Mouse (Mus musculus): ENCODE measurements at regions not wholly inside any gene's neighbourhood (a gene's known extent, or its start where the extent isn't known, plus 50 kb on each side); places are given as distances from the start of the nearest gene placed in this dataset.
A peak's percentile ranks its signal among the peaks of the same experiment; 100 is the strongest.

DNA sequence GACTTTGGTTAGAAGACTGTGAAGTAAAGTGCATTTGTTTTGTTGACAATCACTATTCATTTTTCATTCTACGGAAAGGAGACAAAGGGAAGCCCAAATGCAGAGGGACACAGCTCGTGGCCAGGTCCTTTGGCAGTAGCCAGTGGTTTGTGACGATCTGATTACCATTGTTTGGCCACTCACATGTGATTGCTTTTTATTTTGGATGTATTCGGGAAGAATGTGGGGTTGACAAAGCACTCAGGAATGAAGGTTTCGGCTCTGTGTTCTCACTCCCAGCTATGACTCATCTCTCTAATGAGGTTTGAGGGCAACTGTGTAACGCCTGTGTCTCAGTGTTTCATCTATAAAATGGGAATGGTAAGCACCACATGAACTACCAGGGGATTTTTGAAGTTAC is 234.5 kb upstream of the Gm15217 start:
- Histone ChIP-seq H3K36me3 (ENCODE audit: control insufficient read depth, insufficient read depth, low read length) (no peaks in the 10 kb centered on the region), H3K27ac (ENCODE audit: control insufficient read depth, insufficient read depth, low read depth, low read length) (peak overlapping the region; percentile 36; the same call in 1 of the 2 replicates), H3K27me3 (ENCODE audit: control insufficient read depth, insufficient read depth, low read length) (no peaks in the 10 kb centered on the region), H3K4me1 (ENCODE audit: control insufficient read depth, insufficient read depth, low read length) (no peaks in the 10 kb centered on the region), H3K4me3 (ENCODE audit: control insufficient read depth, low read depth, low read length) (no peak overlapping the region)
- TF ChIP-seq POLR2A (IDR thresholded peaks at IDR 0.05; ENCODE audit: control insufficient read depth, low read depth, low read length) (no peak), CTCF (IDR thresholded peaks at IDR 0.05; ENCODE audit: control insufficient read depth, insufficient read depth, insufficient replicate concordance, low read depth, low read length) (no peak)

DNA sequence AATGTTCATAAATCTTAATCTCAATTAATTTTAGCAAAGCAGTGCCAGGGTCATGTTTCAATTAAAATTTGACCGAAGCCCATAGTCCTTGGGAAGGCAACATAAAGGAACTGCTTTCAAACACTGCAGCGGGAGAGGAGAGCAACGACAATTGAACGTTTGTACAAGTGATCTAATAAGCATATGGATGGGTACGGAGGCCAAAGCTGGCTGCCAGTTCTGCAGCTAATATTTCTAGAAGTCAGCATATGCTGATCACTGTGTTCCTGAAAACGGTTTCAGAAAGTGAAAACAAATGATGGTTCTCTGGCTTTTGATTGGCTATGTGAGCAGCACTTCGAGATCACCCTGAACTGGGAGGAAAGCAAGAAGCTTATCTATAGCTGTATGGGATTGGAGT is 233.6 kb upstream of the Gm15217 start:
- Histone ChIP-seq H3K4me1 (ENCODE audit: control insufficient read depth, insufficient read depth, low read length) (no peaks in the 10 kb centered on the region), H3K27me3 (ENCODE audit: control insufficient read depth, insufficient read depth, low read length) (no peaks in the 10 kb centered on the region), H3K4me3 (ENCODE audit: control insufficient read depth, low read depth, low read length) (no peak overlapping the region), H3K36me3 (ENCODE audit: control insufficient read depth, insufficient read depth, low read length) (no peaks in the 10 kb centered on the region), H3K27ac (ENCODE audit: control insufficient read depth, insufficient read depth, low read depth, low read length) (no peak overlapping the region)
- TF ChIP-seq POLR2A (IDR thresholded peaks at IDR 0.05; ENCODE audit: control insufficient read depth, low read depth, low read length) = no peak
- TF ChIP-seq CTCF (IDR thresholded peaks at IDR 0.05; ENCODE audit: control insufficient read depth, insufficient read depth, insufficient replicate concordance, low read depth, low read length) = no peak

- Histone ChIP-seq H3K4me1 (ENCODE audit: control insufficient read depth, insufficient read depth, low read length) (no peaks in the 10 kb centered on the region), H3K27me3 (ENCODE audit: control insufficient read depth, insufficient read depth, low read length) (no peaks in the 10 kb centered on the region), H3K4me3 (ENCODE audit: control insufficient read depth, low read depth, low read length) (no peak overlapping the region), H3K27ac (ENCODE audit: control insufficient read depth, insufficient read depth, low read depth, low read length) (no peak overlapping the region), H3K36me3 (ENCODE audit: control insufficient read depth, insufficient read depth, low read length) (no peaks in the 10 kb centered on the region)
- TF ChIP-seq POLR2A (IDR thresholded peaks at IDR 0.05; ENCODE audit: control insufficient read depth, low read depth, low read length) (no peak), CTCF (IDR thresholded peaks at IDR 0.05; ENCODE audit: control insufficient read depth, insufficient read depth, insufficient replicate concordance, low read depth, low read length) (no peak)
These were observed 230.0 kb upstream of the Gm15217 start for GRCm38 (mm10) chr14:46149073-46149661.

- Histone ChIP-seq H3K27me3 (ENCODE audit: control insufficient read depth, insufficient read depth, low read length) (no peaks in the 10 kb centered on the region), H3K4me3 (ENCODE audit: control insufficient read depth, low read depth, low read length) (no peak overlapping the region), H3K36me3 (ENCODE audit: control insufficient read depth, insufficient read depth, low read length) (no peaks in the 10 kb centered on the region), H3K4me1 (ENCODE audit: control insufficient read depth, insufficient read depth, low read length) (no peaks in the 10 kb centered on the region), H3K27ac (ENCODE audit: control insufficient read depth, insufficient read depth, low read depth, low read length) (no peak overlapping the region)
- TF ChIP-seq POLR2A (IDR thresholded peaks at IDR 0.05; ENCODE audit: control insufficient read depth, low read depth, low read length) (no peak), CTCF (IDR thresholded peaks at IDR 0.05; ENCODE audit: control insufficient read depth, insufficient read depth, insufficient replicate concordance, low read depth, low read length) (no peak)
These were observed 220.5 kb upstream of the Gm15217 start for GRCm38 (mm10) chr14:46158741-46159140.

DNA sequence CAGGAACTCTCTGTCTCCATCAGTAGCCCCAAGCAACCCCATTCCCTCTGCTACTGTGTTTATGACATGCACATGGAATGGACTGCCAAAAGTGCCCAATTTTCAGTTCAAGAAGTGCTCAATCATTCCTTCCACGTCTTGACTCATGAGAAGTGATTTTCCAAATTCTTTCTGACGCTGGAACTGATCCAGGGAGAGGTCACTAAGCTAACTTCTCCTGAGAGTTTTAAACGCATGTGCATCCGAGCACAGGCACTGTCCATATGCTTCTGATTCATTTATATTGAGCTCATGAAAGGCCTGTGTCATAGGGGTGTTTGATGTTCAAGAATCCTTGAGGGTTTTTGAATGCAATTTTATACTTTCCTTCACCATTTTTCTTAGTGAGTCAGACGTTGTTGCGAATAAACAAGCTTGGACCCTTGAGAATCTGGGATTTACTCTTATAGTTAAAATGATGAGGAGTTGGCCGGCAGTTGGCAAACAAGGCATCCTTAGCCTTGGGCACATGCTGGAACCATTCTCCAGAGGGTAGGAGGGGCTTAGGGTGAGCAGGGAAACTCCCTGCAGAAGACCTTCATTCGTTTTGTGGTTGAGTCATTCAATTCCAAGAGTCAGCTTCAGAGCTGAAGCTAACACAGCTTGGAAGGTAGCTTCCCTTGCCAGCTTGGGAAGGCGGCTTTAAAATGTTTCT is 206.9 kb upstream of the Gm15217 start:
- no peaks in the 10 kb centered on the region for H3K36me3 ChIP-seq (ENCODE audit: control insufficient read depth, insufficient read depth, low read length)
- no peak for TF ChIP-seq POLR2A (IDR thresholded peaks at IDR 0.05; ENCODE audit: control insufficient read depth, low read depth, low read length)
- TF ChIP-seq CTCF (IDR thresholded peaks at IDR 0.05; ENCODE audit: control insufficient read depth, insufficient read depth, insufficient replicate concordance, low read depth, low read length) = no peak
- H3K27ac ChIP-seq (ENCODE audit: control insufficient read depth, insufficient read depth, low read depth, low read length) = no peak overlapping the region
- no peak overlapping the region for H3K4me3 ChIP-seq (ENCODE audit: control insufficient read depth, low read depth, low read length)
- H3K27me3 ChIP-seq (ENCODE audit: control insufficient read depth, insufficient read depth, low read length) = no peaks in the 10 kb centered on the region
- H3K4me1 ChIP-seq (ENCODE audit: control insufficient read depth, insufficient read depth, low read length) = no peaks in the 10 kb centered on the region

GRCm38 (mm10) chr14:46172875-46173324 is 206.3 kb upstream of the Gm15217 start:
- no peaks in the 10 kb centered on the region for H3K4me1 ChIP-seq (ENCODE audit: control insufficient read depth, insufficient read depth, low read length)
- H3K36me3 ChIP-seq (ENCODE audit: control insufficient read depth, insufficient read depth, low read length) = no peaks in the 10 kb centered on the region
- no peak overlapping the region for H3K27ac ChIP-seq (ENCODE audit: control insufficient read depth, insufficient read depth, low read depth, low read length)
- H3K4me3 ChIP-seq (ENCODE audit: control insufficient read depth, low read depth, low read length) = no peak overlapping the region
- H3K27me3 ChIP-seq (ENCODE audit: control insufficient read depth, insufficient read depth, low read length) = no peaks in the 10 kb centered on the region
- TF ChIP-seq POLR2A (IDR thresholded peaks at IDR 0.05; ENCODE audit: control insufficient read depth, low read depth, low read length) (no peak), CTCF (IDR thresholded peaks at IDR 0.05; ENCODE audit: control insufficient read depth, insufficient read depth, insufficient replicate concordance, low read depth, low read length) (no peak)

- Histone ChIP-seq H3K36me3 (ENCODE audit: control insufficient read depth, insufficient read depth, low read length) (no peaks in the 10 kb centered on the region), H3K4me1 (ENCODE audit: control insufficient read depth, insufficient read depth, low read length) (no peaks in the 10 kb centered on the region), H3K4me3 (ENCODE audit: control insufficient read depth, low read depth, low read length) (no peak overlapping the region), H3K27ac (ENCODE audit: control insufficient read depth, insufficient read depth, low read depth, low read length) (no peak overlapping the region), H3K27me3 (ENCODE audit: control insufficient read depth, insufficient read depth, low read length) (no peaks in the 10 kb centered on the region)
- no peak for TF ChIP-seq CTCF (IDR thresholded peaks at IDR 0.05; ENCODE audit: control insufficient read depth, insufficient read depth, insufficient replicate concordance, low read depth, low read length)
- no peak for TF ChIP-seq POLR2A (IDR thresholded peaks at IDR 0.05; ENCODE audit: control insufficient read depth, low read depth, low read length)
These were observed 204.8 kb upstream of the Gm15217 start for GRCm38 (mm10) chr14:46174386-46174785.
